Mouse (Mus musculus) CD8-positive naive resting alpha-beta T cell, adult 2 months (primary cell): ENCODE measurements around the gene Fam117a.

Experiments
- DNase-seq, 2 experiments: peaks; one replicate each; pipeline ENCODE4 v3.0.0; 2022; ENCODE audit warnings: low read depth in 2 of 2, low spot score in 2 of 2

Fam117a gene

DNA sequence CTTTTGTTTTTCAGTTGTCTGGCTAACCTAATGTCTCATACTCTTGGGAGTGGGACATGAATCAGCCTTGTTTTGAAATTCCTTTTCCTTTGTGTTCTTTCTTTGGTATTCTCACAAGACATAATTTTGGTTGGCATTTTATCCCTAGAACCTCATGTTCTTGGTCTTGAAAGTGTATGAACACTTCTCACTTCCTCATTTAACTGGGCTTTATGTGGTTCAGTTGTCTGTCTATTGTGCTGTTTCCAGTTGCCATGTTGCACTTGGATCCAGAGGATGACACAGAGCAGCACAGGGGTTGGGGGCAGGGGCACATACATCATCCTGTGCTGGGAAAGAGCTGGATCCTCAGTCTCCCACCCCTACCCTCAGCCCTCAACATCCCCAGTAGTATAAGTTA lies 79.1 kb downstream of the Fam117a start:
- DNase-seq, result no peak

DNA sequence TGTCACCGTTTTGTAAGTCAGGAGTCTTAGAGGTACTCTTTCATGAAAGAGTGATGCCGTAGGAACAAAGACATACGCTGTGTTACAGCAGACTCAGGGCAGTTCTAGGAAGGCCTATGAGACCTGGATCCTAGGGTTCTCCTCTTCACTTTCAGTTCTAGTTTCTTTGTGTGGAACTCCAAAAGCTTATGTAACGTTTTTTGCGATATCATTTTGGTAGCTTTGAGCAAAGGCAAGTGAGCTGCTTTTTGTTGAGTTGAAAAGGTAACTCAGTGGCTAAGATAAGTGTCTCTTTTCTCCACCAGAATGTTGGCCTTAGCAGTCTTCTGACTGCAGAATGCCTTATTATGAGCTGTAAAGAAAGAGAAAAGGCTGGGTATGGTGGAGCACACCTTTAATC lies 80.5 kb downstream of the Fam117a start:
- no peak for DNase-seq

DNA sequence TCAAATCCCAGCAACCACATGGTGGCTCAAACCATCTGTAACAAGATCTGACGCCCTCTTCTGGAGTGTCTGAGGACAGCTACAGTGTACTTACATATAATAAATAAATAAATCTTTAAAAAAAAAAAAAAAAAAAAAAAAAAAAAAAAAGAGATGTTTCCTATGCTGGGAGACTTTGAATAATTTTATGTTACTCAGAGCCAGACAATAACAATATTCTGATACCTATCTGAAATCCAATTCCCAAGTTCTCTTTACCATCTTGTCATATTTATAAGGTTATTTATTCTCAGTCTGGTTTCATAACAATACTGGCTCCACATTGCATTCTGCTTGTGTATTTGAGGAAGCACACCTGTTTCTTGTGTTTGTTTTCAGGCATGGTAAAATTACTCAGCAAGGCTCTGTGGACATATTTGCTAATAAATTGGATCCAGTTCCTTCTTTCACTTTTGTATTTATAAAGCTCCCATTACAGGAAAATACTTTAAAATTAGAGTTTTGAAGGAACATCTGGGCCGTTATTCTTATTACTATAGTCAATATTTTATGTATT lies 84.1 kb downstream of the Fam117a start:
- DNase-seq, result no peak

DNA sequence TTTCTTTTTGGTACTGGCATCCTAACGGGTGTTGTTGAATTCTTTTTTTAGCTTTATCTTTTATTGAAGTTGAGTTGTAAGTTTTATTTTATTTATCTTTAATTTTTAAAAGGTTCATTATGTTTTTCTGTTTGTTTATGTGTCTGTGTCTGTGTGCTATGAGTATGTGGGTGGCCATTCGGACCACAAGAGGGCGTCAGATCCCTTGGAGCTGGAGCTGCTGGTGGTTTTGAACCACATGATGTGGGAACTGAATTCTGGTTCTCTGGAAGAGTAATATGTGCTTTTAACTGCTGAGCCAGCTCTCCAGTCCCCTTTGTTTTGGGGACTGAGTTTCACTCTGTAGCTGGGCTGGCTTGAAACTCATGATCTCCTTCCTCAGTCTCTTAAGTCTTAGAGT lies 86.7 kb downstream of the Fam117a start:
- DNase-seq, result no peak

DNA sequence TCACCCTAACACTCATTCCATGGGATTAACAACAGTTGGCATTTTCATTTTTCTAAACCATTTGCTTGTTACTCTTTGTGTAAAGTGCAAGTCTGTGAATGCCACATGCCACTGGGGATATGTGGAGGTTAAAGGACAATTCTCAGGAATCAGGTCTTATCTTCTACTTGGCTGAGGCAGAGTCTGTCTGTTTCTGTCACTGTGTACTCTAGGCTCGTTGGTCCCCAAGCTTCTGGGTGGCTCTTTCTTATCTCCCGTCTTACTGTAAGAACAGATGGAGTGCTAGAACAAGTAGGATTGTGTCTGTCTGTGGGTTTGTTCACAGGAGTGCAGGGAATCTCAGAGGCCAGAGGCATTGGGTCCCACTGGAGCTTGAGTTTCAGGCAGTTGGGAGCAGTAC lies 94.5 kb downstream of the Fam117a start:
- DNase-seq, result no peak
